Mouse (Mus musculus): ENCODE results near the gene Sun3.

GRCm38 (mm10) chr11:9031530-9031929 is 17.3 kb downstream of the Sun3 start:
- TF ChIP-seq CTCF (IDR thresholded peaks at IDR 0.05; ENCODE audit: low read depth) (no peak), EP300 (IDR thresholded peaks at IDR 0.05; ENCODE audit: low read depth) (no peak)
